Mouse (Mus musculus): ENCODE measurements around the gene Cfd. TPM values are rescaled to one million over a fixed set of nuclear protein-coding genes. Genes with fewer than 3 reads are reported as not detected.
A peak's percentile ranks its signal among the peaks of the same experiment; 100 is the strongest.
"Not testable (repeated sequence)": the region's sequence is repeated elsewhere in the genome, so short reads cannot be mapped to it uniquely, and the experiment has no call there.

Cfd gene
- polyA plus RNA-seq, 1 experiment from 2014 or later, result not detected

DNA sequence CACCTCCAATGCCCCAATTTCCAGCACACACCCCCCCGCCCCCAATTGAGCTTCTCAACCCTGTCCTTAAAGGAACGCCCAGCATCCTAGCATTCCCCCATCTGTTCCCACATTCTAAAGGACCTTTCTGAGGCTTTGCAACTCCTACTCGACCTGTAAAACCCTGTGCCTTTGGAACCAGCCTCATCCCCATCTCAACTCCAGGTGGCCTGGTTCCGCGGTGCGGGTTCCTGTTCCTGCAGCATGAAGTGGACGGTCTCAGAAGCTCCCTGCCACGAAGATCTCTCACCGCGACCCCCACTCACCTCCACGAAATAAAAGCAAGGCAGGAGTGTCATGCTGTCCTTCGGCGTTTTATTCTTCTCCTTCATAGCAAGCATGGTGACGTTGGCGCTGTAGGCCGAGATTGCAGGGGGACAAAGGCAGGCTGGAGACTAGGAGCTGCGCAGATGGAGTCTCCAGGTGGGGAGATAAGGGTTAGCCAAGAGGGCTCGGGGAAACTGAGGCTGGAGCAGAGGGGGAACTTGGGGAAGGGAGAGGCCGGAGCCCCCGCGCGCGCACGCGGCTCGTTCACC is 16.9 kb upstream of the Cfd start:
- peak; percentile 7; the same call in 1 of the 2 replicates for ATAC-seq (ENCODE audit: insufficient number of reproducible peaks, low FRiP score)
- H3K4me1 ChIP-seq (replicated peaks), result peaks cover 13% of the 10 kb centered on the region; the same call in 1 of the 2 replicates
- no peak overlapping the region for H3K27ac ChIP-seq (ENCODE audit: poor library complexity, severe bottlenecking)
- H3K4me3 ChIP-seq, result peak overlapping the region; percentile 63
- peak overlapping the region; percentile 83 for H3K4me2 ChIP-seq
- no peaks in the 10 kb centered on the region for H3K9me3 ChIP-seq (replicated peaks)
- H3K27me3 ChIP-seq (replicated peaks), result peaks cover 14% of the 10 kb centered on the region
- WGBS, result 3% methylated on average over 26 of the region's 26 CpGs
- peak overlapping the region; percentile 76 for H3K9ac ChIP-seq
- H3K36me3 ChIP-seq, result no peaks in the 10 kb centered on the region

DNA sequence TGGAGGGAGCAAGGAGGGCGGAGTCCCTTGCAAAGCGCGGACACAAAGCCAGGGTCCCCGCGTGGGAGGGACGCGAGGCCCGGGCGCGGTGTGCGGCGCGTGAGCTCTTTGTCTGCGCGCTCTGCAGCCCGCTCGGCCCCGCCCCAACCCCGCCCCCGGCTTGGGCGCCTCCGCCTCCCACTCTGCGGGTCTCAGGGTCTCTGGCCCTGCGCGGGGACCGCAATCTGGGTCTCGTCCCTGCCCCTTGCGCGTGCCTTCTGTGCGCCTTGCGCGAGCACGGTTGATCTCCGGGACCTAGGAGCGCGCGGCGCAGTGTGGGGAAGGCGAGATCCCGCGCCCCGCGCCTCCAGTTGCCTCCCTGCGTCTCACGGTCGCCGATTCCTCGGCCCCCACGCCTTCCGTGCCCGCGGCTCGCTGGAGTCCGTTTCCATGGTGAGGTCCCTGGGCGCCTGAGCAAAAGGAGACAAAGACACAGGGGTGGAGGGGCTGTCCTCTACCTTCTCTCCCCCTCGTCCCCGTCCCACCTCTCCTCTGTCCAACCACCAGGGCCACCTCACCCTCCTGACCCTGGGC is 16.3 kb upstream of the Cfd start, which contains the start of the genes Prtn3 and Plppr3:
Prtn3 (plus strand) TSS at position 187 of the 573 bp plus-strand sequence.
Plppr3 (minus strand) TSS at position 345 of the 573 bp plus-strand sequence.
- H3K4me1 ChIP-seq (replicated peaks), result peaks cover 15% of the 10 kb centered on the region; the same call in 1 of the 2 replicates
- peaks cover 14% of the 10 kb centered on the region for H3K27me3 ChIP-seq (replicated peaks)
- peak; percentile 59 for ATAC-seq (ENCODE audit: insufficient number of reproducible peaks, low FRiP score)
- WGBS, result under 1% methylated on average over 48 of the region's 57 CpGs
- H3K36me3 ChIP-seq, result no peaks in the 10 kb centered on the region
- H3K27ac ChIP-seq (ENCODE audit: poor library complexity, severe bottlenecking), result no peak within 1 kb of the TSS
- H3K4me2 ChIP-seq, result peak within 1 kb of the TSS; percentile 83
- H3K9me3 ChIP-seq (replicated peaks), result no peaks in the 10 kb centered on the region
- peak within 1 kb of the TSS; percentile 63 for H3K4me3 ChIP-seq
- H3K9ac ChIP-seq, result peak within 1 kb of the TSS; percentile 76

- H3K27me3 ChIP-seq (replicated peaks), result peaks cover 19% of the 10 kb centered on the region
- H3K4me2 ChIP-seq, result no peak overlapping the region
- H3K9me3 ChIP-seq (replicated peaks), result no peaks in the 10 kb centered on the region
- H3K9ac ChIP-seq, result no peak overlapping the region
- no peak overlapping the region for H3K4me3 ChIP-seq
- no peak for ATAC-seq (ENCODE audit: insufficient number of reproducible peaks, low FRiP score)
- H3K4me1 ChIP-seq (replicated peaks), result peaks cover 27% of the 10 kb centered on the region
- 48% methylated on average over 1 of the region's 1 CpGs for WGBS
- H3K36me3 ChIP-seq, result no peaks in the 10 kb centered on the region
- H3K27ac ChIP-seq (ENCODE audit: poor library complexity, severe bottlenecking), result no peak overlapping the region
These were observed 13.5 kb upstream of the Cfd start for GRCm38 (mm10) chr10:79877174-79877573.

GRCm38 (mm10) chr10:79877757-79878156 is 12.9 kb upstream of the Cfd start:
- peaks cover 33% of the 10 kb centered on the region for H3K4me1 ChIP-seq (replicated peaks)
- H3K27me3 ChIP-seq (replicated peaks), result peaks cover 20% of the 10 kb centered on the region
- H3K36me3 ChIP-seq, result no peaks in the 10 kb centered on the region
- no peak overlapping the region for H3K9ac ChIP-seq
- 62% methylated on average over 12 of the region's 12 CpGs for WGBS
- no peak for ATAC-seq (ENCODE audit: insufficient number of reproducible peaks, low FRiP score)
- H3K27ac ChIP-seq (ENCODE audit: poor library complexity, severe bottlenecking), result no peak overlapping the region
- H3K4me2 ChIP-seq, result no peak overlapping the region
- no peaks in the 10 kb centered on the region for H3K9me3 ChIP-seq (replicated peaks)
- H3K4me3 ChIP-seq, result no peak overlapping the region

- H3K9me3 ChIP-seq (replicated peaks), result no peaks in the 10 kb centered on the region
- H3K9ac ChIP-seq, result peak overlapping the region; percentile 32; the same call in 1 of the 2 replicates
- no peak for ATAC-seq (ENCODE audit: insufficient number of reproducible peaks, low FRiP score)
- no peak overlapping the region for H3K4me3 ChIP-seq
- H3K4me2 ChIP-seq, result peak overlapping the region; percentile 11; the same call in 1 of the 2 replicates
- peaks cover 30% of the 10 kb centered on the region for H3K4me1 ChIP-seq (replicated peaks)
- peaks cover 26% of the 10 kb centered on the region for H3K27me3 ChIP-seq (replicated peaks)
- 32% methylated on average over 3 of the region's 3 CpGs for WGBS
- no peaks in the 10 kb centered on the region for H3K36me3 ChIP-seq
- H3K27ac ChIP-seq (ENCODE audit: poor library complexity, severe bottlenecking), result no peak overlapping the region
These were observed 11.1 kb upstream of the Cfd start for GRCm38 (mm10) chr10:79879527-79879926.

DNA sequence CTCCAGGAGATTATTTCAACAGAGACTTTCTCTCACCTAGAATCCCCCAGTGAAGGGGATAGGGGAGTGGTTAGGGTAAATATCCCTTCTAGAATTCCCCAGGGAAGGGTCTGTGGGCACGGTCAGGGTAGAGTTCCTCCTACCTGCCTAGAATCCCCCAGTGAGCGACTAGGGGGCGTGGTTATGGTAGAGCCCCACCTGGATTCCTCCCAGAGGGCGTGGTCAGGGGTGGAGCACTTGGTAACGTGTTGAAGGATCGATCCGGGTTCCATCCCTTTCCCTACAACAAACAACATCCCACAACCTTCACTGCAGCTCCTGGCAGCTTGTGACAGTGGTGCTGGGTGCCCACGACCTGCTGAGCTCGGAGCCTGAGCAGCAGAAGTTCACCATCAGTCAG is 9.9 kb upstream of the Cfd start:
- 13% methylated on average over 9 of the region's 9 CpGs for WGBS
- Histone ChIP-seq H3K4me2 (no peak overlapping the region), H3K4me3 (no peak overlapping the region)

DNA sequence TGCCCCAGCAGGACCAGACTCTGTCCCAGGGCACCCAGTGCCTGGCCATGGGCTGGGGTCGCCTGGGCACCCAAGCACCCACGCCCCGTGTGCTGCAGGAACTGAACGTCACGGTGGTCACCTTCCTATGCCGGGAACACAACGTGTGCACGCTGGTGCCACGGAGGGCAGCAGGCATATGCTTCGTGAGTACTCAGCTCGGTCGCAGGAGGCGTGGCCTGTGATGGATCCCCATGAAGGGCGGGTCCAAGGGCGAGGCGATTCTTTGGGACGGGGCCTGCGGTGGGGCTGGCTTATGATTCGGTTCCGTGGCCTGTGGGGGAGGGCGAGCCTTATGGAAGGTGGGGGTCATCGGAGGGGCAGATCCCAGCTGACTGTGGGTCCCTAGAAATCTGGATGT is 8.7 kb upstream of the Cfd start:
- Histone ChIP-seq H3K36me3 (no peaks in the 10 kb centered on the region), H3K27me3 (replicated peaks) (peaks cover 18% of the 10 kb centered on the region), H3K4me1 (replicated peaks) (peaks cover 26% of the 10 kb centered on the region), H3K27ac (ENCODE audit: poor library complexity, severe bottlenecking) (no peak overlapping the region), H3K4me2 (peak overlapping the region; percentile 65), H3K4me3 (peak overlapping the region; percentile 20), H3K9ac (peak overlapping the region; percentile 58), H3K9me3 (replicated peaks) (no peaks in the 10 kb centered on the region)
- 10% methylated on average over 22 of the region's 22 CpGs for WGBS
- ATAC-seq (ENCODE audit: insufficient number of reproducible peaks, low FRiP score), result no peak

More for the DNA sequence above, 9.9 kb upstream of the Cfd start:
- Histone ChIP-seq H3K27me3 (replicated peaks) (peaks cover 18% of the 10 kb centered on the region), H3K4me1 (replicated peaks) (peaks cover 26% of the 10 kb centered on the region), H3K36me3 (no peaks in the 10 kb centered on the region), H3K9ac (no peak overlapping the region), H3K9me3 (replicated peaks) (no peaks in the 10 kb centered on the region), H3K27ac (ENCODE audit: poor library complexity, severe bottlenecking) (no peak overlapping the region)
- no peak for ATAC-seq (ENCODE audit: insufficient number of reproducible peaks, low FRiP score)

DNA sequence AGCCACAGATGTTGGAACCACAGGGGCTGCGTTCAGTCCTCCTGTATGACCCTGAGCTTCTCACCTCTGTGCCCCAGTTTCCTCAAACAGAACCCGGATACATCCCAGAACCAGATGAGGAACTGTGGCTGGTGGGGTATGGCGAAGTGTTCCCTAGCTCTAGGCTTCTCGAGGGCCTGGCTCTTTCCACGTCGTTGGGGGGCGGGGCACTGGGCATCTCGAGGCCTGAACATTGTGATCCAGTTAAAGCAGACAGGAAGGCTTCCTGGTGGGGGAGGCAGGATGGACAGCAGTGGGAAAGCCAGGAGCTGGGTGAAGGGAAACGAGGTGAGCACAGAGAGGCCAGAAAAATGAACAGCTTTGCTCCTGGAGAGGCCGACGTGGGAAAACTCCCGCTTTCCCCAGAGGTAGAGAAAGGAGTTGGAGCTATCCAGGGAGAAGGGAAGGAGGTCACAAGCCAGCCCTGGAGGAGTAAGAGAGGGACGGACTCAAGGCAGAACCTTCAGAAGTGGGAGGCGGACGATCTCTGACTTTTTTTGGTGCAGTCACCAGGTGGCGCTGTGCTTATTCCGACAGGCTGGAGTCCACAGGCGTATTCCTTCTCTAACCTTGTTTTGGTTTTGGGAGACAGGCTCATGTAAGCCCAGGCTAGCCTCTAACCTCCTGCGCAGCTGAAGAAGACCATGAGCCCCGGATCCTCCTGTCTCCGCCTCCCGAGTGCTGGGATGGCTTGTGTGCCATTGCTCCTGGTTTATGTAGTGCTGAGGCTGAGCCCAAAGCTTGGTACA is 7.2 kb upstream of the Cfd start:
- Histone ChIP-seq H3K4me1 (replicated peaks) (peaks cover 26% of the 10 kb centered on the region), H3K4me2 (peak overlapping the region; percentile 37; the same call in 1 of the 2 replicates), H3K9me3 (replicated peaks) (no peaks in the 10 kb centered on the region), H3K27ac (ENCODE audit: poor library complexity, severe bottlenecking) (no peak overlapping the region), H3K9ac (0 out of 2 replicates have a peak overlapping the region, but pooled peaks have one; percentile 21), H3K27me3 (replicated peaks) (peaks cover 24% of the 10 kb centered on the region), H3K36me3 (no peaks in the 10 kb centered on the region), H3K4me3 (no peak overlapping the region)
- no peak for ATAC-seq (ENCODE audit: insufficient number of reproducible peaks, low FRiP score)
- WGBS, result 16% methylated on average over 22 of the region's 22 CpGs

DNA sequence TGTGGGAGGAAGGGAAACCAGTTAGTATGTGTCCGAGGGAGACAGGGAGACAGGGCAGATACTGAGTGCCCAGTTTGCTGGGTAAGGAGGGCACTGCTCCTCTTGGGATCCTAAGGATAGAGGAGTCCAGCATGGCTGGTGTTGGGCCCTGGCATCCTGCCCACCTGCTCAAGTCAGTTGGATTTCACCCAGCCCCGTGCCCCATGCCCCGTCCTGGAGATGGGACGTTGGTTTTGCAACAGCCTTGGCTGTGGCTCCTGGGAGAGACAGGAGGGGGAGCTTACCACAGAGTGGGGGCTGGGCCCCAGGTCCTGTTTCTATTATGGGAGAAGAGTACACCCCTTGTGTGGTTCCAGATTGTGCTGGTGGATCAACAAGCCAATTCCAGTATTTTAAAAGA is 6.2 kb upstream of the Cfd start:
- ATAC-seq (ENCODE audit: insufficient number of reproducible peaks, low FRiP score), result no peak
- WGBS, result 61% methylated on average over 4 of the region's 4 CpGs
- Histone ChIP-seq H3K9me3 (replicated peaks) (no peaks in the 10 kb centered on the region), H3K9ac (no peak overlapping the region), H3K4me3 (no peak overlapping the region), H3K27ac (ENCODE audit: poor library complexity, severe bottlenecking) (no peak overlapping the region), H3K4me2 (no peak overlapping the region), H3K27me3 (replicated peaks) (peaks cover 21% of the 10 kb centered on the region), H3K4me1 (replicated peaks) (peaks cover 23% of the 10 kb centered on the region), H3K36me3 (no peaks in the 10 kb centered on the region)

- not testable (repeated sequence) for H3K9me3 ChIP-seq (replicated peaks); H3K36me3 ChIP-seq; ATAC-seq (ENCODE audit: insufficient number of reproducible peaks, low FRiP score); H3K4me3 ChIP-seq; H3K4me2 ChIP-seq; H3K9ac ChIP-seq; H3K27ac ChIP-seq (ENCODE audit: poor library complexity, severe bottlenecking)
- WGBS, result 69% methylated on average over 3 of the region's 3 CpGs
- Histone ChIP-seq H3K4me1 (replicated peaks) (peaks cover 18% of the 10 kb centered on the region), H3K27me3 (replicated peaks) (peaks cover 21% of the 10 kb centered on the region)
These were observed 5.7 kb upstream of the Cfd start for GRCm38 (mm10) chr10:79884938-79885337.

GRCm38 (mm10) chr10:79886054-79886453 is 4.6 kb upstream of the Cfd start, which contains the start of gene Elane:
Gene Elane, plus strand, starts transcription at chr10:79886247.
- 79% methylated on average over 6 of the region's 6 CpGs for WGBS
- Histone ChIP-seq H3K9me3 (replicated peaks) (no peaks in the 10 kb centered on the region), H3K36me3 (no peaks in the 10 kb centered on the region)

More at GRCm38 (mm10) chr10:79886054-79886453, 4.6 kb upstream of the Cfd start, which contains the start of gene Elane:
- no peak within 1 kb of the TSS for H3K27ac ChIP-seq (ENCODE audit: poor library complexity, severe bottlenecking)
- ATAC-seq (ENCODE audit: insufficient number of reproducible peaks, low FRiP score), result no peak
- peaks cover 18% of the 10 kb centered on the region for H3K4me1 ChIP-seq (replicated peaks)
- peaks cover 24% of the 10 kb centered on the region for H3K27me3 ChIP-seq (replicated peaks)
- H3K4me2 ChIP-seq, result no peak within 1 kb of the TSS
- no peak within 1 kb of the TSS for H3K4me3 ChIP-seq
- no peak within 1 kb of the TSS for H3K9ac ChIP-seq

All from heart, embryonic 12.5 days (tissue).